Mouse (Mus musculus) thymus, adult 2 months (tissue): ENCODE data around the gene Itga4.

Source experiments
- CTCF ChIP-seq: fragments of 200-500 bp; IDR thresholded peaks from 2 replicates; pipeline ENCODE4 v1.5.1; 2012; ENCODE audit warnings: mild to moderate bottlenecking, control low read depth, low read length, moderate library complexity, borderline replicate concordance; ENCODE audit not compliant: control insufficient read depth, poor library complexity, insufficient read depth; ENCODE audit errors: extremely low read depth
- POLR2A ChIP-seq: fragments of 200-500 bp; IDR thresholded peaks from 2 replicates; pipeline ENCODE4 v1.6.1; 2012; ENCODE audit warnings: mild to moderate bottlenecking, low read length, control low read depth, moderate library complexity; ENCODE audit not compliant: control insufficient read depth, poor library complexity, insufficient read depth; ENCODE audit errors: extremely low read depth

- TF ChIP-seq POLR2A (no peak), CTCF (no peak)
Observed at GRCm38 (mm10) chr2:79215479-79215878, 39.7 kb upstream of the Itga4 start.
